Mouse (Mus musculus) G1E (cell line): ENCODE measurements around the gene Sp6. TPM values are rescaled to one million over a fixed set of nuclear protein-coding genes. Genes with fewer than 3 reads are reported as not detected.

Experiments used
- ATAC-seq: 2 replicates; pipeline ENCODE4 v1.8.0; 2016; ENCODE audit warnings: mild to moderate bottlenecking; ENCODE audit not compliant: insufficient number of reproducible peaks, poor library complexity, low FRiP score, severe bottlenecking; ENCODE audit errors: extremely low read depth
- DNase-seq: peaks from one replicate; pipeline ENCODE4 v3.0.0; 2012; ENCODE audit warnings: low spot score
- H3K27me3 ChIP-seq: 2 replicates; pipeline ENCODE4 v1.6.1; 2012; ENCODE audit warnings: mild to moderate bottlenecking, low read length, inconsistent platforms; ENCODE audit not compliant: insufficient read depth
- H3K36me3 ChIP-seq: replicated peaks from 2 replicates; pipeline ENCODE3; 2012; ENCODE audit warnings: mild to moderate bottlenecking, inconsistent platforms
- H3K4me1 ChIP-seq: 2 replicates; pipeline ENCODE4 v1.6.1; 2012; ENCODE audit warnings: low read depth, low read length, inconsistent platforms, mixed read lengths; ENCODE audit not compliant: insufficient read depth
- H3K4me3 ChIP-seq: 2 replicates; pipeline ENCODE4 v1.5.1; 2012; ENCODE audit warnings: low read depth, mild to moderate bottlenecking, inconsistent platforms, low read length, moderate library complexity, mixed read lengths
- H3K9me3 ChIP-seq: replicated peaks from 2 replicates; pipeline ENCODE4 v1.6.1; 2012; ENCODE audit warnings: inconsistent platforms
- CTCF ChIP-seq: IDR thresholded peaks from 2 replicates; pipeline ENCODE4 v1.5.1; 2012; ENCODE audit warnings: low read depth, low read length, inconsistent platforms, mixed read lengths
- GATA1 ChIP-seq: IDR thresholded peaks from 2 replicates; pipeline ENCODE4 v1.6.1; 2012; ENCODE audit warnings: borderline replicate concordance, low read length, inconsistent platforms, mixed read lengths
- GATA2 ChIP-seq: IDR thresholded peaks from 2 replicates; pipeline ENCODE4 v1.6.1; 2012; ENCODE audit warnings: low read depth, low read length, inconsistent platforms, borderline replicate concordance
- POLR2AphosphoS5 ChIP-seq: IDR thresholded peaks from 2 replicates; pipeline ENCODE4 v1.6.1; 2012; ENCODE audit warnings: low read depth, low read length, inconsistent platforms; ENCODE audit not compliant: insufficient replicate concordance
- TAL1 ChIP-seq: conservative IDR thresholded peaks from 2 replicates; pipeline ENCODE4 v1.6.1; 2012; ENCODE audit warnings: low read depth, low read length, inconsistent platforms, mixed read lengths
- polyA plus RNA-seq: library from polyadenylated mRNA; stranded (reverse); fragments of >175 nt; gene quantifications from 2 replicates; pipeline ENCODE4 v1.2.3, GENCODE M21; 2012
- total RNA-seq, 2 experiments: library from RNA; stranded (forward) in 1 of 2; stranded (reverse) in 1 of 2; fragments of 200-1000 nt in 1 of 2; fragments of >200 nt in 1 of 2; fragmentation: Nextera tagmentation in 1 of 2; gene quantifications; 2 replicates each; pipeline ENCODE4 v1.2.3; 2014 to 2017

Gene Sp6
- total and polyA plus RNA-seq, 3 experiments, result 0.05 TPM; not detected in 2

- peak; percentile 50 for DNase-seq
- H3K4me1 ChIP-seq, result peaks cover 41% of the 10 kb centered on the region
- peak overlapping the region; percentile 89 for H3K4me3 ChIP-seq
- no peaks in the 10 kb centered on the region for H3K27me3 ChIP-seq
- no peaks in the 10 kb centered on the region for H3K9me3 ChIP-seq
- no peak for ATAC-seq
- TF ChIP-seq GATA2 (no peak), GATA1 (no peak), TAL1 (no peak), CTCF (no peak), POLR2AphosphoS5 (no peak)
- H3K36me3 ChIP-seq, result peaks cover 74% of the 10 kb centered on the region
Observed at GRCm38 (mm10) chr11:97050944-97051586, 37.9 kb downstream of the Sp6 start.

GRCm38 (mm10) chr11:97052219-97052646 is 39.0 kb downstream of the Sp6 start:
- H3K9me3 ChIP-seq, result no peaks in the 10 kb centered on the region
- DNase-seq (peak; percentile 79), ATAC-seq (peak; percentile 45)
- H3K27me3 ChIP-seq, result no peaks in the 10 kb centered on the region
- peaks cover 74% of the 10 kb centered on the region for H3K36me3 ChIP-seq
- TF ChIP-seq CTCF (no peak), GATA1 (no peak), GATA2 (no peak), POLR2AphosphoS5 (no peak), TAL1 (no peak)
- H3K4me3 ChIP-seq, result peak overlapping the region; percentile 89
- H3K4me1 ChIP-seq, result peaks cover 36% of the 10 kb centered on the region

- H3K4me3 ChIP-seq, result no peak overlapping the region
- no peaks in the 10 kb centered on the region for H3K9me3 ChIP-seq
- no peak for ATAC-seq
- TF ChIP-seq TAL1 (no peak), GATA2 (no peak), CTCF (no peak), POLR2AphosphoS5 (no peak), GATA1 (no peak)
- DNase-seq, result no peak
- peaks cover 96% of the 10 kb centered on the region for H3K36me3 ChIP-seq
- H3K27me3 ChIP-seq, result no peaks in the 10 kb centered on the region
- 0 out of 2 replicates have a peak, but pooled peaks cover under 1% of the 10 kb centered on the region for H3K4me1 ChIP-seq
Observed at GRCm38 (mm10) chr11:97063274-97063920, 50.2 kb downstream of the Sp6 start.

GRCm38 (mm10) chr11:97063921-97064295 is 50.7 kb downstream of the Sp6 start:
- Histone ChIP-seq H3K4me3 (no peak overlapping the region), H3K9me3 (no peaks in the 10 kb centered on the region), H3K27me3 (no peaks in the 10 kb centered on the region), H3K4me1 (no peaks in the 10 kb centered on the region), H3K36me3 (peaks cover 96% of the 10 kb centered on the region)
- ATAC-seq (no peak), DNase-seq (no peak)
- TF ChIP-seq POLR2AphosphoS5 (no peak), CTCF (no peak), TAL1 (no peak), GATA2 (no peak), GATA1 (no peak)

- ATAC-seq (no peak), DNase-seq (no peak)
- Histone ChIP-seq H3K4me3 (no peak overlapping the region), H3K9me3 (no peaks in the 10 kb centered on the region), H3K4me1 (no peaks in the 10 kb centered on the region), H3K27me3 (no peaks in the 10 kb centered on the region), H3K36me3 (peaks cover 84% of the 10 kb centered on the region)
- TF ChIP-seq TAL1, result no peak
- TF ChIP-seq GATA2, result no peak
- TF ChIP-seq GATA1, result no peak
- no peak for TF ChIP-seq POLR2AphosphoS5
- TF ChIP-seq CTCF, result no peak
Observed at GRCm38 (mm10) chr11:97065538-97066295, 52.5 kb downstream of the Sp6 start.

- ATAC-seq, result no peak
Observed at GRCm38 (mm10) chr11:97066656-97067360, 53.6 kb downstream of the Sp6 start.

More at GRCm38 (mm10) chr11:97066656-97067360, 53.6 kb downstream of the Sp6 start:
- peaks cover 74% of the 10 kb centered on the region for H3K36me3 ChIP-seq
- no peak overlapping the region for H3K4me3 ChIP-seq
- DNase-seq, result no peak
- no peaks in the 10 kb centered on the region for H3K9me3 ChIP-seq
- H3K4me1 ChIP-seq, result no peaks in the 10 kb centered on the region
- TF ChIP-seq GATA1 (no peak), TAL1 (no peak), POLR2AphosphoS5 (no peak), CTCF (no peak), GATA2 (no peak)
- H3K27me3 ChIP-seq, result no peaks in the 10 kb centered on the region
